Comparison of ENCODE assay signal across 23 mouse cellular contexts in genomic region chr16:45894998-45895397, GRCm38 (mm10). TPM values are rescaled to one million over a fixed set of nuclear protein-coding genes. Genes with fewer than 3 reads are reported as not detected.
DNase-seq lines count a peak whose midpoint lies in the region; ATAC-seq lines count a peak whose summit lies in the region.
"Had no signal": no experiment of that assay in that cellular context is flagged by ENCODE, and none has a peak within 500 bp of the region (broad histone marks: within the 10 kb centered on the region; RNA-seq: fewer than 3 reads in every experiment).

No protein-coding gene starts in this region.

- H3K9me3 ChIP-seq in embryonic facial prominence, embryonic 10.5 days = no peaks in the 10 kb centered on the region
- no peaks in the 10 kb centered on the region for H3K9me3 ChIP-seq in embryonic facial prominence, embryonic 14.5 days (ENCODE audit: control insufficient read depth, low read length)
- no peaks in the 10 kb centered on the region for H3K9me3 ChIP-seq in limb, embryonic 15.5 days
- H3K9me3 ChIP-seq: forebrain, embryonic 13.5 days; G1E; heart, embryonic 15.5 days had no signal

- no peaks in the 10 kb centered on the region for H3K27me3 ChIP-seq in embryonic facial prominence, embryonic 10.5 days (replicated peaks; ENCODE audit: low read depth, poor library complexity, severe bottlenecking)
- no peaks in the 10 kb centered on the region for H3K27me3 ChIP-seq in embryonic facial prominence, embryonic 14.5 days (replicated peaks; ENCODE audit: control insufficient read depth, insufficient read depth, low read length)
- no peaks in the 10 kb centered on the region for H3K27me3 ChIP-seq in limb, embryonic 15.5 days
- H3K27me3 ChIP-seq: forebrain, embryonic 13.5 days; heart, embryonic 15.5 days had no signal

- H3K4me3 ChIP-seq in embryonic facial prominence, embryonic 10.5 days = no peak overlapping the region
- H3K4me3 ChIP-seq in embryonic facial prominence, embryonic 14.5 days (ENCODE audit: low read depth, low read length) = no peak overlapping the region
- no peak overlapping the region for H3K4me3 ChIP-seq in limb, embryonic 15.5 days
- H3K4me3 ChIP-seq: forebrain, embryonic 13.5 days; heart, adult 2 months; heart, embryonic 15.5 days had no signal

- H3K4me2 ChIP-seq in embryonic facial prominence, embryonic 14.5 days (ENCODE audit: low read depth, low read length) = no peak overlapping the region
- H3K4me2 ChIP-seq in limb, embryonic 15.5 days = no peak overlapping the region
- H3K4me2 ChIP-seq: forebrain, embryonic 13.5 days; heart, embryonic 11.5 days; heart, embryonic 15.5 days; hindbrain, embryonic 14.5 days had no signal

- DNase-seq in embryo, embryonic 11 days = peak; percentile 30
- no peak for DNase-seq in embryo, embryonic 10.5 days (ENCODE audit: low spot score)
- DNase-seq in embryonic facial prominence, embryonic 10.5 days (ENCODE audit: low spot score) = no peak
- DNase-seq in embryonic facial prominence, embryonic 14.5 days (ENCODE audit: low spot score) = peak; percentile 53
- no peak for DNase-seq in kidney, postnatal 14 days
- no peak for DNase-seq in adrenal gland, postnatal 14 days
- DNase-seq: adrenal gland, adult 8-10 months; B cell, adult 2 months; cerebellum, adult 11-12 months; cerebellum, adult 9-10 months; cerebellum, postnatal 36 days; forebrain, postnatal 0 days; gastrocnemius, postnatal 14 days; heart, adult 2 months; heart, postnatal 14 days had no signal

- no peaks in the 10 kb centered on the region for H3K36me3 ChIP-seq in embryonic facial prominence, embryonic 10.5 days (replicated peaks)
- no peaks in the 10 kb centered on the region for H3K36me3 ChIP-seq in embryonic facial prominence, embryonic 14.5 days (ENCODE audit: control insufficient read depth, insufficient read depth, low read length)
- no peaks in the 10 kb centered on the region for H3K36me3 ChIP-seq in limb, embryonic 15.5 days
- H3K36me3 ChIP-seq: G1E; heart, embryonic 15.5 days had no signal

- H3K9ac ChIP-seq in embryonic facial prominence, embryonic 14.5 days (ENCODE audit: low read depth, low read length) = no peak overlapping the region
- H3K9ac ChIP-seq in limb, embryonic 15.5 days = no peak overlapping the region
- H3K9ac ChIP-seq: forebrain, embryonic 13.5 days; forebrain, postnatal 0 days; heart, embryonic 15.5 days; hindbrain, embryonic 14.5 days had no signal

- 45% methylated on average over 5 of the region's 5 CpGs for WGBS in embryonic facial prominence, embryonic 10.5 days
- 37% methylated on average over 5 of the region's 5 CpGs for whole genome bisulfite sequencing in embryonic facial prominence, embryonic 14.5 days
- 44% methylated on average over 5 of the region's 5 CpGs for WGBS in limb, embryonic 15.5 days

- ATAC-seq in embryonic facial prominence, embryonic 14.5 days (ENCODE audit: low read depth) = no peak
- ATAC-seq in limb, embryonic 15.5 days (ENCODE audit: insufficient number of reproducible peaks, low FRiP score, low TSS enrichment, low read depth) = no peak
- ATAC-seq: CD4-positive, CD25-positive, alpha-beta regulatory T cell, adult 4 months; forebrain, embryonic 13.5 days; forebrain, postnatal 0 days; intestine, embryonic 16.5 days had no signal

- peak overlapping the region; percentile 54; the same call in 1 of the 2 replicates for H3K27ac ChIP-seq in embryonic facial prominence, embryonic 10.5 days (replicated peaks)
- H3K27ac ChIP-seq in embryonic facial prominence, embryonic 14.5 days (replicated peaks; ENCODE audit: low read depth, low read length) = no peak overlapping the region
- H3K27ac ChIP-seq in limb, embryonic 15.5 days = 0 out of 2 replicates have a peak overlapping the region, but pooled peaks have one; percentile 47
- H3K27ac ChIP-seq: forebrain, embryonic 13.5 days; heart, adult 2 months; heart, embryonic 15.5 days; hindbrain, embryonic 14.5 days had no signal

- H3K4me1 ChIP-seq in embryonic facial prominence, embryonic 10.5 days = peaks cover 41% of the 10 kb centered on the region
- H3K4me1 ChIP-seq in embryonic facial prominence, embryonic 14.5 days (ENCODE audit: control insufficient read depth, insufficient read depth, low read length) = peaks cover 30% of the 10 kb centered on the region
- peaks cover 18% of the 10 kb centered on the region for H3K4me1 ChIP-seq in limb, embryonic 15.5 days

RNA-seq across cellular contexts. Expression of gene Phldb2, which starts 58.4 kb away (rescaled TPM):
- polyA plus RNA-seq in embryonic facial prominence, embryonic 10.5 days (2016; fragmentation: Nextera tagmentation; extraction: Ambion mirVana) = 44.9 and 46.2 TPM in 2 replicates
- polyA plus RNA-seq in embryonic facial prominence, embryonic 14.5 days (2014; fragmentation: Nextera tagmentation; extraction: Ambion mirVana) = 40.2 and 47.9 TPM in 2 replicates
- 57.3 and 62.6 TPM in 2 replicates for polyA plus RNA-seq in limb, embryonic 15.5 days (2015; fragmentation: Nextera tagmentation; extraction: Ambion mirVana)
- 32.7 and 37.4 TPM in 2 replicates for total RNA-seq in adrenal gland, postnatal 14 days (2021)
- polyA plus RNA-seq: G1E had no signal

Comparison
In these comparisons a context has a peak if more than half of its experiments do, and no peak if none do; other contexts are left out.
1. DNase-seq: peak in embryo, embryonic 11 days (single experiment) and embryonic facial prominence, embryonic 14.5 days (single experiment); none in embryo, embryonic 10.5 days (single experiment), embryonic facial prominence, embryonic 10.5 days (single experiment), kidney, postnatal 14 days (single experiment) and adrenal gland, postnatal 14 days (single experiment).